Mouse (Mus musculus): ENCODE data around the gene Lypla2. TPM values are rescaled to one million over a fixed set of nuclear protein-coding genes. Genes with fewer than 3 reads are reported as not detected.

Lypla2 gene
- polyA plus RNA-seq, 1 experiment from 2014 or later: 210 TPM

Other genes starting within 250 kb of the Lypla2 start
- gene Il22ra1, start 244.5 kb downstream of the Lypla2 start, polyA plus RNA-seq (2014; fragmentation: Nextera tagmentation; extraction: Ambion mirVana): not detected in 2 replicates
- gene Myom3, start 212.9 kb downstream of the Lypla2 start, polyA plus RNA-seq (2014; fragmentation: Nextera tagmentation; extraction: Ambion mirVana): 0.08 and 0.33 TPM in 2 replicates
- gene Srsf10, start 116.9 kb downstream of the Lypla2 start, polyA plus RNA-seq (2014; fragmentation: Nextera tagmentation; extraction: Ambion mirVana): 219 and 228 TPM in 2 replicates
- gene Pnrc2, start 98.8 kb downstream of the Lypla2 start, polyA plus RNA-seq (2014; fragmentation: Nextera tagmentation; extraction: Ambion mirVana): 85.7 and 100 TPM in 2 replicates
- 0.13 and 0.15 TPM in 2 replicates for gene Cnr2, start 77.2 kb downstream of the Lypla2 start, polyA plus RNA-seq (2014; fragmentation: Nextera tagmentation; extraction: Ambion mirVana)
- 68.6 and 70.6 TPM in 2 replicates for gene Fuca1, start 51.9 kb downstream of the Lypla2 start, polyA plus RNA-seq (2014; fragmentation: Nextera tagmentation; extraction: Ambion mirVana)
- 58.4 and 66.1 TPM in 2 replicates for gene Hmgcl, start 26.2 kb downstream of the Lypla2 start, polyA plus RNA-seq (2014; fragmentation: Nextera tagmentation; extraction: Ambion mirVana)
- 35.8 and 44.1 TPM in 2 replicates for gene Gale, start 8.9 kb downstream of the Lypla2 start, polyA plus RNA-seq (2014; fragmentation: Nextera tagmentation; extraction: Ambion mirVana)
- 73.3 and 73.6 TPM in 2 replicates for gene Pithd1, start 14.6 kb upstream of the Lypla2 start, polyA plus RNA-seq (2014; fragmentation: Nextera tagmentation; extraction: Ambion mirVana)
- 29.7 and 32.2 TPM in 2 replicates for gene Eloa, start 49.1 kb upstream of the Lypla2 start, polyA plus RNA-seq (2014; fragmentation: Nextera tagmentation; extraction: Ambion mirVana)
- gene Rpl11, start 80.8 kb upstream of the Lypla2 start, polyA plus RNA-seq (2014; fragmentation: Nextera tagmentation; extraction: Ambion mirVana): 251 and 261 TPM in 2 replicates
- gene Id3, start 170.9 kb upstream of the Lypla2 start, polyA plus RNA-seq (2014; fragmentation: Nextera tagmentation; extraction: Ambion mirVana): 156 and 196 TPM in 2 replicates
- 0.76 and 1.4 TPM in 2 replicates for gene E2f2, start 199.8 kb upstream of the Lypla2 start, polyA plus RNA-seq (2014; fragmentation: Nextera tagmentation; extraction: Ambion mirVana)
- gene Asap3, start 233.7 kb upstream of the Lypla2 start, polyA plus RNA-seq (2014; fragmentation: Nextera tagmentation; extraction: Ambion mirVana): 2.4 and 4.8 TPM in 2 replicates